Mouse (Mus musculus) gastrocnemius, adult 18-20 months (tissue): ENCODE measurements around the gene Nr1d1. TPM values are rescaled to one million over a fixed set of nuclear protein-coding genes. Genes with fewer than 3 reads are reported as not detected.

Source experiments
- DNase-seq: peaks from one replicate; pipeline ENCODE4 v3.0.0; 2021; ENCODE audit warnings: low spot score
- long read RNA-seq, 2 experiments: library from polyadenylated mRNA; stranded (forward); transcript quantifications; one replicate each; pipeline ENCODE4 v2.0.0; 2021
- total RNA-seq, 2 experiments: library from RNA; stranded (reverse); gene quantifications; 2 replicates each; pipeline ENCODE4 v1.2.3; 2021

Nr1d1 gene
- 100 to 1,000 TPM in 1 of 2 experiments, 10 to 100 TPM in 1; 74.0 to 126 TPM for total RNA-seq
- long read RNA-seq, experiment 1, transcript Nr1d1-201 (8 exons, 2,721 nt): major isoform, 37 of 78 reads
- long read RNA-seq, experiment 1, partial matches to known transcripts: 38 of 78 reads
- long read RNA-seq, experiment 1, other reads (novel, unspliced or antisense): 3 of 78 reads
- long read RNA-seq, experiment 2, transcript Nr1d1-201 (8 exons, 2,721 nt): major isoform, 38 of 72 reads
- long read RNA-seq, experiment 2, partial matches to known transcripts: 28 of 72 reads
- long read RNA-seq, experiment 2, other reads (novel, unspliced or antisense): 6 of 72 reads

- no peak for DNase-seq
These were observed at the start of gene Nr1d1 for GRCm38 (mm10) chr11:98774582-98775347. Nr1d1 (minus strand) TSS chr11:98775333.

- no peak for DNase-seq
These were observed 45.8 kb upstream of the Nr1d1 start for GRCm38 (mm10) chr11:98820968-98821367.

GRCm38 (mm10) chr11:98816706-98817239 is 41.6 kb upstream of the Nr1d1 start:
- DNase-seq: no peak

- DNase-seq: no peak
These were observed 35.6 kb upstream of the Nr1d1 start for GRCm38 (mm10) chr11:98810686-98811085.

GRCm38 (mm10) chr11:98809457-98810290 is 34.5 kb upstream of the Nr1d1 start:
- peak; percentile 98 for DNase-seq

- no peak for DNase-seq
These were observed 33.3 kb upstream of the Nr1d1 start for GRCm38 (mm10) chr11:98808417-98808816.

GRCm38 (mm10) chr11:98804605-98805004 is 29.5 kb upstream of the Nr1d1 start, which contains the start of gene Casc3:
Casc3 (plus strand) TSS chr11:98804905.
- DNase-seq: no peak

GRCm38 (mm10) chr11:98797909-98798308 is 22.8 kb upstream of the Nr1d1 start:
- DNase-seq: no peak

- DNase-seq: peak; percentile 18
These were observed 22.2 kb upstream of the Nr1d1 start for GRCm38 (mm10) chr11:98797306-98797705.

- peak; percentile 44 for DNase-seq
These were observed 21.5 kb upstream of the Nr1d1 start for GRCm38 (mm10) chr11:98796515-98797216.

- DNase-seq: peak; percentile 50
These were observed 20.8 kb upstream of the Nr1d1 start for GRCm38 (mm10) chr11:98795714-98796514.

- DNase-seq: peak; percentile 85
These were observed 20.0 kb upstream of the Nr1d1 start, which contains the start of gene Msl1 for GRCm38 (mm10) chr11:98795015-98795713. Msl1 (plus strand) TSS chr11:98795516.

GRCm38 (mm10) chr11:98794469-98795014 is 19.4 kb upstream of the Nr1d1 start:
- DNase-seq: peak; percentile 73

GRCm38 (mm10) chr11:98792081-98792480 is 16.9 kb upstream of the Nr1d1 start:
- DNase-seq: no peak

- no peak for DNase-seq
These were observed 16.3 kb upstream of the Nr1d1 start for GRCm38 (mm10) chr11:98791448-98791847.

- no peak for DNase-seq
These were observed 15.6 kb upstream of the Nr1d1 start for GRCm38 (mm10) chr11:98790631-98791205.

- no peak for DNase-seq
These were observed 14.7 kb upstream of the Nr1d1 start for GRCm38 (mm10) chr11:98789824-98790223.

- no peak for DNase-seq
These were observed 14.2 kb upstream of the Nr1d1 start for GRCm38 (mm10) chr11:98789219-98789807.
